Mouse (Mus musculus): ENCODE results near the gene Npas3.

GRCm38 (mm10) chr12:53292010-53292409 lies 43.5 kb downstream of the Npas3 start:
- TF ChIP-seq CTCF (IDR thresholded peaks at IDR 0.05; ENCODE audit: low read depth, low read length), result no peak
- no peak for TF ChIP-seq POLR2A (IDR thresholded peaks at IDR 0.05; ENCODE audit: extremely low read depth, insufficient read depth, low read length)
